Mouse (Mus musculus): Measurements from ENCODE around the gene Glcci1. TPM values are rescaled to one million over a fixed set of nuclear protein-coding genes. Genes with fewer than 3 reads are reported as not detected.

Gene Glcci1
- polyA plus RNA-seq, 1 experiment from 2014 or later = 12.2 TPM

GRCm38 (mm10) chr6:8506631-8507030 lies 2.8 kb upstream of the Glcci1 start:
- Histone ChIP-seq H3K4me3 (replicated peaks; ENCODE audit: low read length) (no peak overlapping the region), H3K27ac (ENCODE audit: low read length) (no peak overlapping the region), H3K36me3 (ENCODE audit: control insufficient read depth, insufficient read depth) (no peaks in the 10 kb centered on the region), H3K4me2 (ENCODE audit: low read length) (no peak overlapping the region), H3K9me3 (ENCODE audit: control insufficient read depth, low read length) (no peaks in the 10 kb centered on the region), H3K4me1 (replicated peaks; ENCODE audit: control insufficient read depth, insufficient read depth, low read length) (peaks cover 4% of the 10 kb centered on the region), H3K27me3 (replicated peaks; ENCODE audit: control insufficient read depth, insufficient read depth, low read length) (no peaks in the 10 kb centered on the region), H3K9ac (replicated peaks; ENCODE audit: low read depth, low read length) (no peak overlapping the region)
- ATAC-seq = no peak

- H3K27me3 ChIP-seq (replicated peaks; ENCODE audit: control insufficient read depth, insufficient read depth, low read length) = no peaks in the 10 kb centered on the region
- H3K9ac ChIP-seq (replicated peaks; ENCODE audit: low read depth, low read length) = peak overlapping the region; percentile 98
- peak overlapping the region; percentile 92 for H3K4me3 ChIP-seq (replicated peaks; ENCODE audit: low read length)
- peaks cover 14% of the 10 kb centered on the region for H3K4me1 ChIP-seq (replicated peaks; ENCODE audit: control insufficient read depth, insufficient read depth, low read length)
- peak overlapping the region; percentile 83 for H3K4me2 ChIP-seq (ENCODE audit: low read length)
- peak overlapping the region; percentile 100 for H3K27ac ChIP-seq (ENCODE audit: low read length)
- H3K36me3 ChIP-seq (ENCODE audit: control insufficient read depth, insufficient read depth) = no peaks in the 10 kb centered on the region
- no peaks in the 10 kb centered on the region for H3K9me3 ChIP-seq (ENCODE audit: control insufficient read depth, low read length)
- under 1% methylated on average over 52 of the region's 56 CpGs for WGBS
- ATAC-seq = peak; percentile 98
Observed at GRCm38 (mm10) chr6:8508883-8509536, 390 bp upstream of the Glcci1 start.

- Histone ChIP-seq H3K4me2 (ENCODE audit: low read length) (peak overlapping the region; percentile 82), H3K27me3 (replicated peaks; ENCODE audit: control insufficient read depth, insufficient read depth, low read length) (no peaks in the 10 kb centered on the region), H3K9ac (replicated peaks; ENCODE audit: low read depth, low read length) (peak overlapping the region; percentile 98), H3K9me3 (ENCODE audit: control insufficient read depth, low read length) (no peaks in the 10 kb centered on the region), H3K36me3 (ENCODE audit: control insufficient read depth, insufficient read depth) (no peaks in the 10 kb centered on the region), H3K27ac (ENCODE audit: low read length) (peak overlapping the region; percentile 100), H3K4me1 (replicated peaks; ENCODE audit: control insufficient read depth, insufficient read depth, low read length) (peaks cover 14% of the 10 kb centered on the region), H3K4me3 (replicated peaks; ENCODE audit: low read length) (peak overlapping the region; percentile 92)
- no peak for ATAC-seq
- WGBS = under 1% methylated on average over 50 of the region's 73 CpGs
Observed at GRCm38 (mm10) chr6:8509961-8510863, 812 bp downstream of the Glcci1 start.

DNA sequence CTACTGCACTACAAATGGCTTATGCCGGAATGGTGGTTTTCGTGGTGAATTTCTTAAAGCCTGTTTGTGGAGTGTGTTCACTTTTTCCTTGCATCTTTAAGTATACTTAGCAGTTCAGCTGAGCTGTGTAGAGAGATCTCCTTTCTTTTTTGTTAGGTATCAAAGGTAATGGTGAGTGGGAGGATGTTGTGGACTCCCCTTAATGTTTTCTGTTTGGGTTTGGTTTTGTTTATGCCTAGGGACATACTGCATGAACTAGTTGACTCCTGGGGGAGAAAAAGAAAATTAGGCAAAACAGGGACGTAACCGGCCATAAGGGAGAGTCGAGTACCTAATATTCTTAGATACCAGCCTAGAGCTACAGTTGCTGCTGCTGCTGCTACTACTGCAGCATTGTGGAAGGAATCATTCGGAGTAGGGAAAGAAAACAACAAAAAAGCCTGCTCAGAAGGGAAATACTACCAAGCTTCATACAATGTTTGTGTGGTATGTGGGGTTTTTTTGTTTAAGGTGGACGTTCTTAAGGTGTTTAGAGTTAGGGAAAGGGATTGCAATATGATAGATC lies 1.5 kb downstream of the Glcci1 start:
- Histone ChIP-seq H3K4me3 (replicated peaks; ENCODE audit: low read length) (peak overlapping the region; percentile 92), H3K36me3 (ENCODE audit: control insufficient read depth, insufficient read depth) (no peaks in the 10 kb centered on the region), H3K9ac (replicated peaks; ENCODE audit: low read depth, low read length) (peak overlapping the region; percentile 98), H3K9me3 (ENCODE audit: control insufficient read depth, low read length) (no peaks in the 10 kb centered on the region), H3K4me1 (replicated peaks; ENCODE audit: control insufficient read depth, insufficient read depth, low read length) (peaks cover 14% of the 10 kb centered on the region), H3K4me2 (ENCODE audit: low read length) (peak overlapping the region; percentile 82), H3K27ac (ENCODE audit: low read length) (peak overlapping the region; percentile 100), H3K27me3 (replicated peaks; ENCODE audit: control insufficient read depth, insufficient read depth, low read length) (no peaks in the 10 kb centered on the region)
- under 1% methylated on average over 7 of the region's 7 CpGs for WGBS
- ATAC-seq = no peak

DNA sequence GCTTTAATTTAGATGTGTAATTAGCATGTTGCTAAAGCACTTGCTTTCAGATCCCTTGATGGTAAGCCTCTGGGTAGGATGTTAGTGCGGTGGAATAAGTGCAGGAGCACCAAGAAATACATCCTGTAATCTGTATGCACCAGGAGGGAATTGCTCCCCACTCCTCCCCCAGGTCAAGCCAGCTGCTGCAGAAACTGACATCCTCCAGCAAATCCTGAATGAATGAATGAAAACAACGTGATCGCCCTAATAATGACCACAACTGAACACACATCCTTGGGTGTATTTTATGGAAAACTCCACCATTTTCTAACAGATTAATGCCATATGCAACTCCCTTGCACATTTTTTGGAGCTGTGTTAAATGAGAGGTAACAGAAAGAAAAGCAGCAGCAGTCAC lies 2.0 kb downstream of the Glcci1 start:
- Histone ChIP-seq H3K4me2 (ENCODE audit: low read length) (peak overlapping the region; percentile 82), H3K36me3 (ENCODE audit: control insufficient read depth, insufficient read depth) (no peaks in the 10 kb centered on the region), H3K27me3 (replicated peaks; ENCODE audit: control insufficient read depth, insufficient read depth, low read length) (no peaks in the 10 kb centered on the region), H3K27ac (ENCODE audit: low read length) (0 out of 2 replicates have a peak overlapping the region, but pooled peaks have one; percentile 44), H3K9me3 (ENCODE audit: control insufficient read depth, low read length) (no peaks in the 10 kb centered on the region), H3K4me1 (replicated peaks; ENCODE audit: control insufficient read depth, insufficient read depth, low read length) (peaks cover 14% of the 10 kb centered on the region), H3K9ac (replicated peaks; ENCODE audit: low read depth, low read length) (peak overlapping the region; percentile 98), H3K4me3 (replicated peaks; ENCODE audit: low read length) (peak overlapping the region; percentile 92)
- ATAC-seq = no peak
- WGBS = 2% methylated on average over 3 of the region's 3 CpGs

DNA sequence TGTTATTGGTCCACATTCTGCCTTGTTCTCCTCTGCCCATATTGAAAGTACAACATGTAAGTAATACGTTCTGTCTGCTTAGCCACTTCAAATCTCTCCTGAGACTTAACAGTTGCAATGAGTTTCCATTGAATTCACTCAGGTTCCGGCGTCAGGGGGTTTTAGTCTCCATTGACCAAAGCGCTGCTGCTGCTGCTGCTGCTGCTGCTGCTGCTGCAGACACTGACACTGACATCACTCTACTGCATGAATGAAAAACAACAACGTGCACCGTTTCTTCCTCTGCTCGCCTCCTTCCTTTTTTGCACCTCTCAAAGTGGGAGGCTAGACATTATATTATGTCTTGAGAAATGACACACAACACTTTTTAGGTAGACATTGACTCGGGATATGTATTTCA lies 3.0 kb downstream of the Glcci1 start:
- Histone ChIP-seq H3K27me3 (replicated peaks; ENCODE audit: control insufficient read depth, insufficient read depth, low read length) (no peaks in the 10 kb centered on the region), H3K27ac (ENCODE audit: low read length) (no peak overlapping the region; the same call in 1 of the 2 replicates), H3K9ac (replicated peaks; ENCODE audit: low read depth, low read length) (peak overlapping the region; percentile 98), H3K4me2 (ENCODE audit: low read length) (peak overlapping the region; percentile 82), H3K4me1 (replicated peaks; ENCODE audit: control insufficient read depth, insufficient read depth, low read length) (peaks cover 14% of the 10 kb centered on the region), H3K9me3 (ENCODE audit: control insufficient read depth, low read length) (no peaks in the 10 kb centered on the region), H3K4me3 (replicated peaks; ENCODE audit: low read length) (peak overlapping the region; percentile 92), H3K36me3 (ENCODE audit: control insufficient read depth, insufficient read depth) (no peaks in the 10 kb centered on the region)
- 9% methylated on average over 8 of the region's 8 CpGs for WGBS
- no peak for ATAC-seq

- H3K9ac ChIP-seq (replicated peaks; ENCODE audit: low read depth, low read length) = no peak overlapping the region
- H3K36me3 ChIP-seq (ENCODE audit: control insufficient read depth, insufficient read depth) = no peaks in the 10 kb centered on the region
- no peaks in the 10 kb centered on the region for H3K9me3 ChIP-seq (ENCODE audit: control insufficient read depth, low read length)
- no peak overlapping the region for H3K4me2 ChIP-seq (ENCODE audit: low read length)
- no peak overlapping the region for H3K4me3 ChIP-seq (replicated peaks; ENCODE audit: low read length)
- no peaks in the 10 kb centered on the region for H3K27me3 ChIP-seq (replicated peaks; ENCODE audit: control insufficient read depth, insufficient read depth, low read length)
- no peaks in the 10 kb centered on the region for H3K4me1 ChIP-seq (replicated peaks; ENCODE audit: control insufficient read depth, insufficient read depth, low read length)
- 54% methylated on average over 3 of the region's 3 CpGs for WGBS
- no peak for ATAC-seq
- H3K27ac ChIP-seq (ENCODE audit: low read length) = no peak overlapping the region
Observed at GRCm38 (mm10) chr6:8519687-8520086, 10.3 kb downstream of the Glcci1 start.

- H3K27me3 ChIP-seq (replicated peaks; ENCODE audit: control insufficient read depth, insufficient read depth, low read length) = no peaks in the 10 kb centered on the region
- H3K4me1 ChIP-seq (replicated peaks; ENCODE audit: control insufficient read depth, insufficient read depth, low read length) = no peaks in the 10 kb centered on the region
- no peak overlapping the region for H3K4me2 ChIP-seq (ENCODE audit: low read length)
- H3K27ac ChIP-seq (ENCODE audit: low read length) = no peak overlapping the region
- no peaks in the 10 kb centered on the region for H3K9me3 ChIP-seq (ENCODE audit: control insufficient read depth, low read length)
- no peak overlapping the region for H3K9ac ChIP-seq (replicated peaks; ENCODE audit: low read depth, low read length)
- WGBS = 96% methylated on average over 4 of the region's 4 CpGs
- ATAC-seq = no peak
- H3K36me3 ChIP-seq (ENCODE audit: control insufficient read depth, insufficient read depth) = no peaks in the 10 kb centered on the region
- no peak overlapping the region for H3K4me3 ChIP-seq (replicated peaks; ENCODE audit: low read length)
Observed at GRCm38 (mm10) chr6:8521231-8521630, 11.8 kb downstream of the Glcci1 start.

- no peak overlapping the region for H3K27ac ChIP-seq (ENCODE audit: low read length)
- no peaks in the 10 kb centered on the region for H3K4me1 ChIP-seq (replicated peaks; ENCODE audit: control insufficient read depth, insufficient read depth, low read length)
- H3K4me3 ChIP-seq (replicated peaks; ENCODE audit: low read length) = no peak overlapping the region
- H3K27me3 ChIP-seq (replicated peaks; ENCODE audit: control insufficient read depth, insufficient read depth, low read length) = no peaks in the 10 kb centered on the region
- H3K4me2 ChIP-seq (ENCODE audit: low read length) = no peak overlapping the region
- no peak overlapping the region for H3K9ac ChIP-seq (replicated peaks; ENCODE audit: low read depth, low read length)
- H3K36me3 ChIP-seq (ENCODE audit: control insufficient read depth, insufficient read depth) = no peaks in the 10 kb centered on the region
- H3K9me3 ChIP-seq (ENCODE audit: control insufficient read depth, low read length) = no peaks in the 10 kb centered on the region
- whole genome bisulfite sequencing = 91% methylated on average over 5 of the region's 5 CpGs
- no peak for ATAC-seq
Observed at GRCm38 (mm10) chr6:8524717-8525116, 15.3 kb downstream of the Glcci1 start.

All from forebrain, embryonic 16.5 days (tissue).